Mouse (Mus musculus) liver, adult 2 months (tissue): Measurements from ENCODE around the gene Fdps. TPM values are rescaled to one million over a fixed set of nuclear protein-coding genes. Genes with fewer than 3 reads are reported as not detected.
A peak's percentile ranks its signal among the peaks of the same experiment; 100 is the strongest.

ENCODE experiments used
- DNase-seq: peaks from one replicate; pipeline ENCODE4 v3.0.0-alpha.2; 2011; ENCODE audit warnings: low read depth, low spot score; ENCODE audit errors: extremely low read depth
- H3K27ac ChIP-seq: fragments of 200-500 bp; replicated peaks from 2 replicates; pipeline ENCODE4 v1.5.1; 2012; ENCODE audit warnings: low read depth, mild to moderate bottlenecking, control low read depth, inconsistent platforms, low read length; ENCODE audit not compliant: insufficient read depth
- H3K27me3 ChIP-seq: fragments of 200-500 bp; 2 replicates; pipeline ENCODE4 v1.6.1; 2012; ENCODE audit warnings: mild to moderate bottlenecking, moderate library complexity, low read length, inconsistent platforms; ENCODE audit not compliant: control insufficient read depth, insufficient read depth
- H3K36me3 ChIP-seq: fragments of 200-500 bp; 2 replicates; pipeline ENCODE4 v1.6.1; 2012; ENCODE audit warnings: low read length, inconsistent platforms; ENCODE audit not compliant: control insufficient read depth, insufficient read depth
- H3K4me1 ChIP-seq: fragments of 200-500 bp; 2 replicates; pipeline ENCODE4 v1.6.1; 2011; ENCODE audit warnings: low read length; ENCODE audit not compliant: control insufficient read depth, insufficient read depth
- H3K4me3 ChIP-seq: fragments of 200-500 bp; 2 replicates; pipeline ENCODE4 v1.5.1; 2011; ENCODE audit warnings: low read depth, mild to moderate bottlenecking, control low read depth, low read length, moderate library complexity; ENCODE audit not compliant: insufficient read depth
- H3K79me2 ChIP-seq: fragments of 200-500 bp; 2 replicates; pipeline ENCODE4 v1.6.1; 2012; ENCODE audit warnings: inconsistent platforms, mild to moderate bottlenecking, low read length, moderate library complexity; ENCODE audit not compliant: control insufficient read depth, insufficient read depth
- H3K9ac ChIP-seq: fragments of 200-500 bp; 2 replicates; pipeline ENCODE4 v1.6.1; 2012; ENCODE audit warnings: low read depth, mild to moderate bottlenecking, control low read depth, inconsistent platforms, low read length
- CTCF ChIP-seq: fragments of 200-500 bp; IDR thresholded peaks from 2 replicates; pipeline ENCODE4 v1.5.1; 2011; ENCODE audit warnings: low read depth, low read length, control low read depth
- POLR2A ChIP-seq: fragments of 200-500 bp; IDR thresholded peaks from 2 replicates; pipeline ENCODE4 v1.6.1; 2011; ENCODE audit warnings: low read length, control low read depth; ENCODE audit not compliant: insufficient read depth; ENCODE audit errors: extremely low read depth
- WGBS: fragments of 180-500 bp; shearing (Covaris S2); methylation state at CpG from one replicate; pipeline ENCODE4 v1.1.7; 2018; 5-methylcytosine and 5-hydroxymethylcytosine counted together
- polyA plus RNA-seq: library from polyadenylated mRNA; depleted of rRNA; stranded (reverse); fragments of >200 nt; gene quantifications from 2 replicates; pipeline ENCODE4 v1.2.3, GENCODE M21; 2012
- total RNA-seq: library from RNA; depleted of rRNA; stranded (reverse); fragments of >200 nt; gene quantifications from 2 replicates; pipeline ENCODE4 v1.2.3, GENCODE M21; 2014

Fdps gene
- total and polyA plus RNA-seq, 2 experiments: 388 to 510 TPM

DNA sequence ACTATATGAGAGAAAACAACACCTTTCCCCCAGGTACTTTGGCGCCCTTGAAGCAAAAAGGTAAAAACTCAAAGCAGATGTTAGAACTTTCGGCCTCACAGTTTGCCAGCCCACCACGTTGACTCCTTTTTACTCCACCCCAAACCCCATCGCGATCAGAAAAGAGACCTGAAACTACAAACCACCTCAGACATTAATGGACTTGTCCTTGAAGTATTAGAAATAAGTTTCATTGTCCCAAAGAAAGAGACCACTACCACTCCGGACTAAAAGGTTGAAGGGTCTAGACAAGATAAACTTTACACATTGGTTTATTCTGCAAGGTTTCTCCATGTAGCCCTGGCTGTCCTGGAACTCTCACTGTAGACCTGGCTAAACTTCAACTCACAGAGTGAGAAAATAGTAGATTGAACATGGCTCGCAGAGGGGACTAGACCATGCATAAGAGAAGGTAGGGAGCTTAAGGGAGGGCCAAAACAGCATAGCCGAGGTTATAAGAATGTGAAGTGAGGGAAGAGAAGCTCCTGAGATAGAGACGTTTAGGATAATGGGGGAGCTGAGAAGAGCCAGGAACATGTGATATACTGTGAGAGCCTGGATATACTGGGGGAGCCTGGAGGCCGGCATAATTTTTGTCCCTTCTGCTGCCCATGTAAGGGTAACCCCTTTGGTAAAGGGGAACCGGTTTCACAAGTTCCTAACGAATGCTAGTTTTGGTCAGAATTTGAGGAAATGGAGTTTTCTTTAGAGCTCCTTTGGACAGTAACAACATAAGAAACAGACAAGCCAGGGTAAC is 934 bp upstream of the Fdps start:
- 58% methylated on average over 12 of the region's 12 CpGs for WGBS
- no peaks in the 10 kb centered on the region for H3K27me3 ChIP-seq
- peaks cover 30% of the 10 kb centered on the region for H3K4me1 ChIP-seq
- H3K4me3 ChIP-seq: no peak overlapping the region
- H3K79me2 ChIP-seq: no peaks in the 10 kb centered on the region
- peak; percentile 34 for DNase-seq
- peak overlapping the region; percentile 57 for H3K27ac ChIP-seq
- peaks cover 13% of the 10 kb centered on the region for H3K36me3 ChIP-seq
- TF ChIP-seq CTCF (no peak), POLR2A (no peak)
- no peak overlapping the region for H3K9ac ChIP-seq

DNA sequence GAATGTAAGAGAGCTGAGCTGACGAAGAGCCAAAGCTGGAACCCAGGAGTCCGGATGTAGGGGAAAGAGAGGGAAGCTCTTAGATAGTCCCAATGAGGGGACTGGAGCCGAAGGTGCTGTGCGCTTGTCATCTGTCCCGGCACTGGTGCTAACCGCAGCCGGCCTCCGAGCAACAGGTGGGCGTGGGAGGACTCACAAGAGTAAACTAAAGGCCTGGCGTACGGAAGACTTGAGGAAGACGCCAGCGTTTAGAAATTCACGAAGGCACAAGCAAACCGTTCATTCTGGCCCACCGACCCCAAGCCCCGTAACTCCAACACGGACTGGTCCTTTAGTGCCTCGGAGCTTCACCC is 324 bp downstream of the Fdps start:
- peak overlapping the region; percentile 89 for H3K4me3 ChIP-seq
- peaks cover 21% of the 10 kb centered on the region for H3K36me3 ChIP-seq
- no peaks in the 10 kb centered on the region for H3K79me2 ChIP-seq
- under 1% methylated on average over 19 of the region's 19 CpGs for WGBS
- H3K27me3 ChIP-seq: no peaks in the 10 kb centered on the region
- peaks cover 30% of the 10 kb centered on the region for H3K4me1 ChIP-seq
- peak overlapping the region; percentile 88 for H3K9ac ChIP-seq
- TF ChIP-seq POLR2A: no peak
- no peak for TF ChIP-seq CTCF
- peak overlapping the region; percentile 83 for H3K27ac ChIP-seq
- DNase-seq: no peak

DNA sequence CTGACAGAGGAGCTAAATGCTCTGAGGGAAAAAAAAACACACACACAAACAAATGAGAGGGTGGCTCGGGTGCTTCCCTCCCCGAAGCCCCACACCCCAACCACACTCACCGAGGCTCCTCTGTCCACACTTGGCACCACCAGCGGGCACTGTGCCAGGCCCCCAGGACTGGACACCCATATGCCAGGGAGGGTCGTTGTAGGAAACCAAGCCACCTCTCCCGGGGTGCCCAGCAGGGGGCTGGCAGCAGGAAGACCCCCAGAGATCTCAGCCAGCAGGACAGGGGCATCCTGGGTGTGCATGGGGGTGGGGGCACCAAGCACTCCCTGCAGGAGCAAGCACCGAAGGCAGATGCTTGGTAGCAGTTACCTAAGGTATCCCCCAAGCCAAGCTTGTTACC is 948 bp downstream of the Fdps start, which contains the start of gene Gm43738:
Gm43738 (minus strand) TSS at position 289 of the 400 bp plus-strand sequence.
- Histone ChIP-seq H3K4me3 (peak within 1 kb of the TSS; percentile 89), H3K4me1 (peaks cover 30% of the 10 kb centered on the region), H3K79me2 (no peaks in the 10 kb centered on the region), H3K27ac (peak within 1 kb of the TSS; percentile 83), H3K9ac (peak within 1 kb of the TSS; percentile 88), H3K27me3 (no peaks in the 10 kb centered on the region), H3K36me3 (peaks cover 23% of the 10 kb centered on the region)
- DNase-seq: no peak
- TF ChIP-seq POLR2A (0 out of 2 replicates have a peak, but pooled peaks have one; percentile 28), CTCF (no peak)
- 16% methylated on average over 7 of the region's 7 CpGs for WGBS

DNA sequence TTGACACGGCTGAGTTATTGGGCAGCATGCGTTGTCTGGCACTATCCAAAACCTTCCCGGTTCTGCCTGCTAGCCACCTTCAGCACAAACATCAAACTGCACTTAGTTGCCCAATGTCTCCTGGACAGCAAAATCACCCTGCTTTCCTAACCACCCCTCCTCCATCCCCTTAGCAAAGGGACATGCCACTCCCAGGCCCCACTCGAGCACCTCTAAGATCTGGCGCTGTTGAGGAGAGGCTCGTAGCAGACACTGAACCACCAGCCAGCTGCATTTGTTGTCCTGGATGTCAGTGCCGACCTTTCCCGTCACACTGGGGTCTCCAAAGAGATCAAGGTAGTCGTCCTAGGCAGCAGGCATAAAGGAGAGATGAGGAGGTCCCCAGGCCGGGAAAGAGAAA is 7.7 kb downstream of the Fdps start:
- Histone ChIP-seq H3K4me3 (no peak overlapping the region), H3K36me3 (peaks cover 21% of the 10 kb centered on the region), H3K4me1 (peaks cover 18% of the 10 kb centered on the region), H3K27ac (no peak overlapping the region), H3K79me2 (no peaks in the 10 kb centered on the region), H3K9ac (no peak overlapping the region), H3K27me3 (no peaks in the 10 kb centered on the region)
- peak; percentile 35 for DNase-seq
- TF ChIP-seq CTCF (no peak), POLR2A (no peak)
- 71% methylated on average over 10 of the region's 10 CpGs for WGBS

GRCm38 (mm10) chr3:89093175-89093574 is 8.6 kb downstream of the Fdps start, which contains the start of gene Rusc1:
Rusc1 (minus strand) TSS chr3:89093311.
- Histone ChIP-seq H3K27me3 (no peaks in the 10 kb centered on the region), H3K9ac (no peak within 1 kb of the TSS), H3K27ac (no peak within 1 kb of the TSS), H3K4me1 (peaks cover 16% of the 10 kb centered on the region), H3K4me3 (no peak within 1 kb of the TSS), H3K36me3 (peaks cover 14% of the 10 kb centered on the region), H3K79me2 (no peaks in the 10 kb centered on the region)
- 34% methylated on average over 18 of the region's 18 CpGs for WGBS
- peak; percentile 51 for DNase-seq
- TF ChIP-seq POLR2A: no peak
- TF ChIP-seq CTCF: no peak

DNA sequence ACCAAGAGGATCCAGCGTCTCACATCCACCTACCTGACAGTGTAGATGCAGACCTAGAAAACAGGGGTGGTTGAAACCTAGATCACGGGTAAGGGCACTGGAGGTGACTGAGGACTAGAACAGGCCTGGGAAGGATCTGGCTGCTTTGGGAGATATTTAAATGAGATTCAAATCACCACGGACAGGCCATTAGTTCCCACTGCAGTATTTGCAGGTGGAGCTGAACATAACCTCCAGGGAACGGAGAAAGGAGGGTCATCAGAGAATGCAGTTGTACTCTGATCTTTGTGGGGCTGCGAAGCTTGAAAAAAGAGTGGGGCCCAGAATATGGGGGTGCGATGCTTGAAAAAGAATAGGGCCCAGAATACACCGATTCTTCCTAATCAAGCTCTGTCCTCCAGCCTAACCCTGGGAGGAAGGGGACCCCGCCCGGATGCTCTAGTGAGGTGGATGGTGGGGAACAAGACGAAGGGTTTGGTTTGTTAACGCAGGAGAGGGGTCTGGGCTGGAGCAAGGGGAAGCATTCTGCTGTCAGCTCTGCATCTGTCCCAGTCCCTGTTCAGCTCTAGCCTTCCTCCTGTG is 9.2 kb downstream of the Fdps start:
- Histone ChIP-seq H3K9ac (no peak overlapping the region), H3K79me2 (no peaks in the 10 kb centered on the region), H3K36me3 (peaks cover 10% of the 10 kb centered on the region), H3K27me3 (no peaks in the 10 kb centered on the region), H3K27ac (no peak overlapping the region), H3K4me3 (no peak overlapping the region), H3K4me1 (peaks cover 13% of the 10 kb centered on the region)
- 36% methylated on average over 11 of the region's 11 CpGs for WGBS
- peak; percentile 32 for DNase-seq
- no peak for TF ChIP-seq CTCF
- no peak for TF ChIP-seq POLR2A
